Mouse (Mus musculus): Measurements from ENCODE around the gene Cbarp. TPM values are rescaled to one million over a fixed set of nuclear protein-coding genes. Genes with fewer than 3 reads are reported as not detected.
A peak's percentile ranks its signal among the peaks of the same experiment; 100 is the strongest.

Gene Cbarp
- not detected in 2 replicates for total RNA-seq (2015; ENCODE audit: low replicate concordance)
- total RNA-seq (2017; ENCODE audit: low replicate concordance): not detected in 2 replicates

DNA sequence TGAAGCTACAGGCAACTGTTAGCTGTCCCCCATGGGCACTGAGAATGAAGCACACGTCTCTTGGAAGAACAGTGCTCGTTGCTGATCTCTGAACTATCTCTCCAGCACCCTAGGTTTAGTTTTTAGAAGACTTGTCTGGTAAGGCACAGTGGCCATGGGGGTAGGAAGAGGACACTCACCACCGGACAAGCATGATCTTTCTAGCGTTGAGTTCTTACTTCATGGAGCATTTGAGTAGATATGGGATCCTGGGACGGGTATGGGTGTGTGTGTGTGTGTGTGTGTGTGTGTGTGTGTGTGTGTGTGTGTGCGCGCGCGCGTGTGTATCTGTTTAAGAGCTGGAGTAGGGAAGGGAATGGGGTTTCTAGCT lies at the start of gene Cbarp:
TSS of gene Cbarp (minus strand) at position 170 of the 370 bp plus-strand sequence.
- no peak for ATAC-seq (replicated peaks; ENCODE audit: low FRiP score, poor library complexity, severe bottlenecking)

DNA sequence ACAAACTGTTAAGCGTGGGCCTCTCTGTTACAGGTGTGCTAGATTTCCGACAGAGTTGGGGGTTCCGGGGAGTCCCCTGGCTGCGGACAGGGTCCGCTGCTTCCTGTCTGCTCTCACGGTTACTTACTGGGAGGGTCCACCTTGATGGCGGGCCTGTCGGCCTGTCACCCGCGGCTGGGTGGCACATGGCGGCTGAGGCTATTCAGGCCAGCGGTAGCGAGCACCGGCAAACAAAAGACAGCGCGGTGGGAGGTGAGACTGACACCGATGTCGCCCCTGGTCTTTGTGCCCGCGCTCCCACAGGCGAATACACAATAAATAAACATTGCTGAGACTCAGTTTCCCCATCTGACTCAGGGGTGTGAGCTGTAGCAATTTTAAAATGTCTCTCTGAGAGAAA lies 49.4 kb upstream of the Cbarp start:
- ATAC-seq (replicated peaks; ENCODE audit: low FRiP score, poor library complexity, severe bottlenecking): no peak

GRCm38 (mm10) chr10:80188453-80189024 lies 47.9 kb upstream of the Cbarp start:
- no peak for ATAC-seq (replicated peaks; ENCODE audit: low FRiP score, poor library complexity, severe bottlenecking)

- no peak for ATAC-seq (replicated peaks; ENCODE audit: low FRiP score, poor library complexity, severe bottlenecking)
Measured at GRCm38 (mm10) chr10:80187739-80188138, 47.1 kb upstream of the Cbarp start.

DNA sequence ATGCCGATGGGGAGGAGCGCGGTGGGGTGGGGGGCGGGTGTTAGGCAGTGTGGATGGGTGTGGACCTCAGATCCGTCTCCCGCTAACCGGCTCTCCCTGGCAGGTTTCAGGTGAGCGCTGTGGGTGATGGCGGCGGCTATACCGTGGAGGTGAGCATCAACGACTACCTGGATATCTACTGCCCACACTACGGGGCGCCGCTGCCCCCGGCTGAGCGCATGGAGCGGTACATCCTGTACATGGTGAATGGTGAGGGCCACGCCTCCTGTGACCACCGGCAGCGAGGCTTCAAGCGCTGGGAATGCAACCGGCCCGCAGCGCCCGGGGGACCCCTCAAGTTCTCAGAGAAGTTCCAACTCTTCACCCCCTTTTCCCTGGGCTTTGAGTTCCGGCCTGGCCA lies 46.0 kb upstream of the Cbarp start:
- ATAC-seq (replicated peaks; ENCODE audit: low FRiP score, poor library complexity, severe bottlenecking): no peak

- no peak for ATAC-seq (replicated peaks; ENCODE audit: low FRiP score, poor library complexity, severe bottlenecking)
Measured at GRCm38 (mm10) chr10:80182547-80182946, 41.9 kb upstream of the Cbarp start.

GRCm38 (mm10) chr10:80180823-80181222 lies 40.2 kb upstream of the Cbarp start:
- ATAC-seq (replicated peaks; ENCODE audit: low FRiP score, poor library complexity, severe bottlenecking): no peak

GRCm38 (mm10) chr10:80180288-80180687 lies 39.7 kb upstream of the Cbarp start:
- ATAC-seq (replicated peaks; ENCODE audit: low FRiP score, poor library complexity, severe bottlenecking): no peak

- no peak for ATAC-seq (replicated peaks; ENCODE audit: low FRiP score, poor library complexity, severe bottlenecking)
Measured at GRCm38 (mm10) chr10:80179068-80180051, 38.7 kb upstream of the Cbarp start, which contains the start of gene Efna2. Efna2 (plus strand) TSS chr10:80179482.

DNA sequence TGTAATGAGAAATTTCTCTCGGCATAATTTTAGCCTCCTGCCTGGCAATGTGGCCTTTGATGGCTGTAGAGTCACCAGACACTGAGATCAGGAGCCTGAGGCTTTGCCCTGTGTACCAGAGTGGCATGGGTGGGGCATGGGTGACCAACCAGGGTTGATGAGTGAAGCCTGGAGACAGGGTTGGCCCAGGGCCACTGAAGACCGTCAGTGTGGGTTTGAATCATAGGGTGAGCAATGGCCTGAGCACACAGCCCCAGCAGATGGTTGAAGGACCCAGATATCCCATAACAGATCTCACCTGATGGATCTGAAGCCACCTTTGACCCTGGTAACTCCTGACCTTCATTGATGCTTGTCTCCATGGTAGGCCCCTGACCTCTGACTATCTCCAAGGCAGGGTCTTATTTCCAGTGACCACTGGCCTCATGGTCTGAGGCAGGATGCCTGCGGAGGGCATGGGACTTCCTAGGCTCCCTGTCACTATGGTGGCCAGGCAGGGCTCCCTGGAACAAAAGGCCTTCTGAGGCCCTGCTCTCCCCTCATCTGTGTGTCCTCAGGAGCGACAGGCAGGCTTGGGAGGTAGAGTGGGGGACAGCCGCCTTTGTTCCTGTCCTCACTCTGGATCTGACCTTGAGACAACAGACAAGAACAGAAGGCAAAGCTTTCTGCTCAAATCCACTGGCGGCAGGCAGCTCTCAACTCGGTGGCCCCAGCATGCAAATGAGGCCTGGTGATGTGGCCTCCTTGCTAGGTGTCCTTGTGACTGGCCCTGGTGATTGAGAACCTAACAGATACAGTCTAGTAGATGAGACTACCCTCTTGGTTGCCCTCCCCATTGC lies 37.0 kb upstream of the Cbarp start:
- ATAC-seq (replicated peaks; ENCODE audit: low FRiP score, poor library complexity, severe bottlenecking): no peak

DNA sequence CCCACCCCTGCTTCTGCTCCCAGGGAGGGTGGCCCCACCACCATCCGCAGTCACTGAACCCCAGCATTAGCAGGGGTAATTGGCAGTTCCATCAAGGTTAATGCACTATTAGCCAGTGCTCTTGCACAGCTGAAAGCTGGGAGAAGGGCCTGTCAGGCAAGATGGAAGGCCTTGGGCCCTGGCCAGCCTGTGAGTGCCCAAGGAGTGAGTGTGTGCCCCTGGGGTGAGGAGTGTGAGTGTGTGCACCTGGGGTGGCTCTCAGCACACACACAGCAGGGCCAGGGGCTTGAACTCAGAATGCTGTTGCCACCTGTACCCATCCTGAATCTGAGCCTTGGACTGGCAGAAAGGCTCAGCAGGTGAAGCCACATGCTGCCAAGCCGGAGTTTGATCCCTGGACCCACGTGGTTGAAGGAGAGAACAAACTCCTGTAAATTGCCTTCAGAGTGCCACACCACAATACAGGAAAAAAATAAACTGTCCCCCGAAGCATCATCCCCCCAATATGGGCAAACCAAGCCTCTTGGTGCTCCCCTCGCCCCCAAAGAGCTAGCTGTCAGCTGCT lies 35.7 kb upstream of the Cbarp start:
- no peak for ATAC-seq (replicated peaks; ENCODE audit: low FRiP score, poor library complexity, severe bottlenecking)

DNA sequence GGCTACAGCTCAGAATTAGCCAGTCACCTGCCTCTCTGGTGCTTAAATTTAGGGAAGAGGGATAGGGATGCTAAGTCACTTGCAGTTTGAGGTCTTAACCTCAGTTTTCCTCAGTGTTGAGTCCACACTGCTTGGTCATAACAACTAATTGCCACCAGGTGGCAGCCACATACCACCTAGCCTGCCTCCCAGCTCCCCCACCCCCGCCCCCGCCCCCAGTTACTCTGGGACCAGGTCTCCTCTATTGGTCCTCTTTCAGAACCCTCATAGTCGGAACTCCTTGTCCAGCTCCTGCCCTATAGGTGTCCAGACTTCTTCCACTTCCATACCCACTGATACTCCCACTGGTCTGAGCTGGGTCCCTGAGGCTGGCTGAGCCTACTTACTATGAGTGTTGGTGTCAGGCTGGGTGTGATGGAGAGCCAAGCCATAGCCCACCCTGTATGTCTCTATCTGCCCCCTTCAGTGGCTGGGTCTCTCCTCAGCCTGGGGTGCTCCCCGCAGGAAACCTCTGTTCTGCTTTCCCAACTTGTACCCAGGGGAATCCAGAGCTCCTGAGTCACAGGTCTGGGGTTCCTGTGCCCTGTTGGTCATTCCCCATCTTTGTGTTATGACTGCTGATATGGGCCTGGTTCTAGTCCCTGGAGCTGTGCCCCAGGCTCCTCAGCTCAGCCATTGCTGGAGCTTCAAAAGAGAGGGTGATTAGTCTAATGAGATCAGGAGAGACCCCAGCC lies 35.1 kb upstream of the Cbarp start:
- no peak for ATAC-seq (replicated peaks; ENCODE audit: low FRiP score, poor library complexity, severe bottlenecking)

DNA sequence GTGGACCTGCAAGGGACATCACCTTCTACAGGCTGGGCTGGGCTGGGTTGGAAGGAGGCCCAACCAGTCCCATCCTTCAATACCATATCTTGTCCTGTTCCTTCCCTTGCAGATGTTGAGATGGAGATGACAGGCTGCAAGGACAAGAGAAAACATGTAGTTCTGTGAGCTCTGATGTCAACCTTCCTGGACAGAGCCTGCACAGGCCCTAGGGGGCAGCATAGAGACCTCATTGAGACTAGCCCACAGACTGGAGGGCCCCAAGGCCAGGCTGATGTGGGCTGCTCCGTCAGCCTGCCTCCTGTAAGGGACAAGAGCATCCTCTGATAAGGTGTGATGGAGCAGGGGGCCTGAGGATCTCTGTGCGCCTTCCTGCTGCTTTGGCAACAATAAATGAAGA lies 34.1 kb upstream of the Cbarp start:
- ATAC-seq (replicated peaks; ENCODE audit: low FRiP score, poor library complexity, severe bottlenecking): peak; percentile 34; the same call in 1 of the 2 replicates

DNA sequence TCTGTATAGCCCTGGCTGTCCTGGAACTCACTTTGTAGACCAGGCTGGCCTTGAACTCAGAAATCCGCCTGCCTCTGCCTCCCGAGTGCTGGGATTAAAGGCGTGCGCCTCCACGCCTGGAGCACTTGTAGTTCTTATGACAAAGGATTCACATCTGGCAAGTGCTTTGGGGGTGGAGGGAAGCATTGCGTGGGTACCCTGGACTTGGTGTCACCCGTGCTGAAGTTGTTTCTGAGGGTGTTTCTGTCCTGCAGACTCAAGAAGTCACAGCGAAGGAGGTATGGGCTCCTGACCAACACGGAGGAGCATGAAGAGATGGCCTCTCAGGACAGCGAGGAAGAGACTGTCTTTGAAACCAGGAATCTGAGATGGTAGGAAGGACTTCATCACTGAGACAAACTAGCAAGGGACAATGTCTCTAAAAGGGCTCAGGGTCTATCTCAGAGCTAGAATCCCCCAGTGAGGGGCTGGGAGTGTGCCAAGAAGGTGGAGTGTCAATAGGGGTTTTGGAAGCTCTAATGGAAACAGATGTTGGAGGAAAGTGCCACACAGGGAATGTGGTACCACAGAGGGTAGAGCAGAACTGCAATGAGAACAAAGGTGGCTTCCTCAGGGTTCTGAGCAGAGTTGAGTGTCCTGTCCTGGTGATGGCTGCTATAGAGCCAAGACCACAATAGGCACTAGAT lies 33.5 kb upstream of the Cbarp start:
- ATAC-seq (replicated peaks; ENCODE audit: low FRiP score, poor library complexity, severe bottlenecking): no peak

DNA sequence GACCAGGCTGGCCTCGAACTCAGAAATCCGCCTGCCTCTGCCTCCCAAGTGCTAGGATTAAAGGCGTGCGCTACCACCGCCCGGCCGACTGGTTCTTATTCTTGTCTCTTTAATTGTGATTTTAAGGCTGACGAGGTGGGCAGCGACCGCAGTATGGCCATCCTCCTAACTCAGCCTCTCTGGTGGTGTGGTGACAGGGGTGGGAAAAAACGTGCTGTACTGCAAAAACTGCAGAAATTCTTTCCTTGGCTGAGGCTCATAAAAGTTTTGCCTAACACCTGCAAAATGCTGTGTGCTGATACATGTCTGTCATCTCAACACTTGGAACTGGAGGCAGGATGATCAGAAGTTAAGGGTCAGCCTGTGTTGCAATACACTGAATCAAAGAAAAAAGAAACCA lies 32.7 kb upstream of the Cbarp start:
- no peak for ATAC-seq (replicated peaks; ENCODE audit: low FRiP score, poor library complexity, severe bottlenecking)

DNA sequence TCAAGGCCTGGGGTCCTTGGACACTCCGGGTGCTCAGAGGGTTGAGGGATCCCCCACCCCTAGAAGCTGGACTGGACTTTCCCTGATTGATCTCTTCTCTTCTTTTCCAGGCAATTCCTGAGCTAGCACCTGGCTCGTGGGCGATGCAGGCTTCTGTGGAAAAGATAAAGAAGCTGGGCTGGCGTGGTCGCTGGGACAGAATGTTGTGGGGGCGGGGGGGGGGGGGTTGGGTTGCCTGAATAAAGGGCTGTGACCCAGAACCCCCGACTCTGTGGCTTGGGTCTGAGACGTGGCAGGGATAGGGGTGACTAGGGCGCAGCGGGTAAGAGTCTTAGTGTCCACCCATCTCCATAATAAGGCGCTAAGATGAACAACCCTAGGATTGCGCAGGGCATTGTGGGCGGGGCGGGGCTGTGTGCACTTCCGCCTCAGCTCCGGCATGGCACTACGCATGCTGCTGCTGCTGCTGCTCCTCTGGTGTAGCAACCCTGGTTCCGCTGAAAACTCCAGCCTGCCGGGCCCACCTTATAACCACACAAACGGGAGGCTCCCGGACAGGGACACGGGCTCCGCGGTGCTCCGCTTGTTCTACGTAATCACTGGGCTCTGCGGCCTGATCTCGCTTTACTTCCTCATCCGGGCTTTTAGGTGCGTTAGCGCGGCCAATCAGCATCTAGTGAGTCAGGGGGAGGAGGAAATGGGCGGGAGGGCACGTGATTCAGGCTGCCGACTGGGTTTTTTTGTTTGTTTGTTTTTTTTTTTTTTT lies 32.1 kb upstream of the Cbarp start, which contains the start of gene 1600002K03Rik:
TSS of gene 1600002K03Rik (plus strand) at position 418 of the 766 bp plus-strand sequence.
- ATAC-seq (replicated peaks; ENCODE audit: low FRiP score, poor library complexity, severe bottlenecking): peak; percentile 78

DNA sequence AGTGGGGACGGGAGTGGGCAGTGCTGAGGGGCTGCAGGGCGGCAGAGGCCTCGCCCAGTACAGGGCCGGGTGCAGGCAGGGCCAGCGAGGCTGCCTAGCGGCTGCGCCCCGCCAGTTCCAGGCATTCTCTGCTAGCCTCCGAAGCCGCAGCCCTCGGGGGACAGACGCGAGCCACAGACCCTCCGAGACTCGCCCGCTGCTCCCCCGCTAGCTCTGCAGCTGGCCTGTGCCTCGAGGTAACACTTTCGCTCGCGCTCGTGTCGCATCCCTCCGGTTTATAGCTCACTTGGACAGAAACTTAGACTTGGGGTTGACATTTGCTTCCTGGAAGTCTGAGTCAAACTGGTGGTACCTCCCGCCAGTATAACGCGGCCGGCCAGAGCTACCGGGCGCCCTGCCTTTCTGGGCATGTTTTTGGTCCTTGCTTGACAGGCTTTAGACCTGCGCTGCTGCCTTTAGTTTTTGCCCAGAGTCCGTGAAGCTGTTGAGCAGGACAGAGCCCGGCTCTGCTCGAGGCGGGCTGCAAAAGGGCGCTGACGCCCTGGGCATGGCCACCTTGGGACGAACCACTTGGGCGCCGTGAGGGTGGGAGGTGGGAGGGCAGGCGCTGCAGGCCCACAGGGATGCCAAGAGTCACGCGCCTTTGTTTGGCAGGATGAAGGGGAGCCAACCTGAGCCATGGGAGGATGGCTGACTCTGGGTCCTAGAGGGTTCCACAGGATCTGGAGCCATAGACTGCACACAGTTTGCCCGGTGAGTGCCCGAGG lies 31.3 kb upstream of the Cbarp start:
- no peak for ATAC-seq (replicated peaks; ENCODE audit: low FRiP score, poor library complexity, severe bottlenecking)

Data from erythroblast, adult 5-6 weeks (primary cell).